Mouse (Mus musculus) CH12.LX (cell line): ENCODE measurements around the gene Coro2b.

ENCODE experiments used
- CHD2 ChIP-seq: IDR thresholded peaks from 2 replicates; pipeline ENCODE4 v1.6.1; 2011; ENCODE audit warnings: low read length, improper control_type of control experiment
- CTCF ChIP-seq, 2 experiments: IDR thresholded peaks in 1 of 2; conservative IDR thresholded peaks in 1 of 2; 2 replicates each; pipeline ENCODE4 v1.5.1; 2011 to 2012; ENCODE audit warnings: low read depth in 2 of 2, low read length in 2 of 2, improper control_type of control experiment in 1 of 2, inconsistent platforms in 1 of 2, mild to moderate bottlenecking in 1 of 2, moderate library complexity in 1 of 2
- GABPA ChIP-seq: IDR thresholded peaks from 2 replicates; pipeline ENCODE4 v1.6.1; 2012; ENCODE audit warnings: low read depth, low read length, improper control_type of control experiment, inconsistent platforms; ENCODE audit not compliant: insufficient replicate concordance
- POLR2A ChIP-seq: IDR thresholded peaks from 2 replicates; pipeline ENCODE4 v1.6.1; 2011; ENCODE audit warnings: low read depth, mild to moderate bottlenecking, improper control_type of control experiment, low read length
- POLR2AphosphoS2 ChIP-seq: IDR thresholded peaks from 2 replicates; pipeline ENCODE4 v1.6.1; 2011; ENCODE audit warnings: low read depth, low read length, improper control_type of control experiment
- ZNF384 ChIP-seq: IDR thresholded peaks from 2 replicates; pipeline ENCODE4 v1.6.1; 2012; ENCODE audit warnings: low read depth, low read length, improper control_type of control experiment, inconsistent platforms

DNA sequence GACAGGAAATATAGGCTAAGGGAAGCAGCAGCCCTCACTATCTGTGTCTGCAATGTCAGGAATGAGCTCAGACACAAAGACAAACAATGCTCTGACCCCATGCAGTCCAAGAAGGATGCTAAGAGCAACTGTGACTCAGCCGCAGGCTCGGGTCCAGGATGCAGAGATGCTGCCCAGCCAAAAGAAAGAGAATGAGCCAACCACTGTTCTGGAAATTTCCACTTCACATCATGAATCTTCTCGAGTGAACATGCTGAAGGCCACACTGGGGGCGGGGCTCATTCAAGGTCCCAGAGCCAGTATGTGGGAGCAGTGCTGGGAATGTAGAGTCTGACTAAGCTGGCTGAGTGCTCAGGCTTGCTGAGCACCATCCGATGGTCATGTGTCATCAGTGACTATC, 23.2 kb upstream of the Coro2b start:
- TF ChIP-seq CTCF (conservative IDR thresholded peaks at IDR 0.05 in 1 of 2, IDR thresholded peaks at IDR 0.05 in 1 of 2; ENCODE audit: low read depth in 2 of 2, low read length in 2 of 2) (no peak), GABPA (no peak), ZNF384 (no peak), POLR2A (no peak), POLR2AphosphoS2 (no peak), CHD2 (no peak)
